Mouse (Mus musculus): Measurements from ENCODE around the gene Fbxl21. TPM values are rescaled to one million over a fixed set of nuclear protein-coding genes. Genes with fewer than 3 reads are reported as not detected.

Fbxl21 gene
- 1.0 and 1.3 TPM in 2 replicates for polyA plus RNA-seq (2016; fragmentation: Nextera tagmentation; extraction: Ambion mirVana)

DNA sequence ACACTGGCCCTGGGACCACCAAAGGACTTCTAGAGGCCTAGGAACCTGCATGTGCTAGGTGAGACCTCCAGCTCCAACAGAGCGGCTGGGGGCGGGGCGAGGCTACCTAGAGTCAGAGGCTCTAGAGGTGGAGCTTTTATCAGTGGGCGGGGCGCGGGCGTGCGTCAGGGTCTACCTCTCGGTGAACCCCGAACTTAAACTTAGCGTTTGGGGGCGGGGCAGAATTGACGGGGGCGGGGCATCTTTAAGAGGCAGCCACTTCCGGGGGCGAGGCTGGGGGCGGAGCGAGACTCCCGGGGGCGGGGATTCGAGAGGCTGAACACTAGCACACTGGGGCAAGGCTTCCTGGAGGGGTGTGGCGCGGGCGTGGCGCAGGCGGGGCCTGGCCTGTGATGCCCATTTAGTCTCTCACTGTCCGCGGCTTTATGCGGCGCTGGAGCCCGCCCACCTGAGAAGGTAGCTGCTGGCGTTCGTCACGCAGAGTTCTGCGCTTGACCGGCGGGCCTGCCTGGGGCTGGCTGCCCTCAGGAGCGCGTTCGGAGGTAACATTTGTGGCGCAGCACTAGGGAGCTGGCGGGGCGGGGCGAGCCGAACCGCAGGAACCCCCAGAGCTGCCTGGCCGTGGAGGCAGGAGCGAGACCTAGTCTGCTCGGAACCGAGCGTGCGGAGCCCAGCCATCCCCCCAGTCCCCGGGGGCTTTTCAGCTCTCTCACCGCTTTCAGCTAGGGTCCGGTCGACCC lies at the start of gene Fbxl21:
Gene Fbxl21 (plus strand): TSS at position 392 of the 740 bp plus-strand sequence.
- peaks cover 3% of the 10 kb centered on the region; the same call in 1 of the 2 replicates for H3K27me3 ChIP-seq (replicated peaks)
- peak within 1 kb of the TSS; percentile 87 for H3K4me3 ChIP-seq
- peak within 1 kb of the TSS; percentile 88 for H3K9ac ChIP-seq
- no peaks in the 10 kb centered on the region for H3K36me3 ChIP-seq
- H3K27ac ChIP-seq (ENCODE audit: poor library complexity, severe bottlenecking) = peak within 1 kb of the TSS; percentile 28; the same call in 1 of the 2 replicates
- no peaks in the 10 kb centered on the region for H3K9me3 ChIP-seq (replicated peaks)
- H3K4me1 ChIP-seq (replicated peaks) = no peaks in the 10 kb centered on the region
- ATAC-seq (ENCODE audit: insufficient number of reproducible peaks, low FRiP score) = peak; percentile 97
- 1% methylated on average over 56 of the region's 56 CpGs for WGBS
- H3K4me2 ChIP-seq = peak within 1 kb of the TSS; percentile 99

GRCm38 (mm10) chr13:56472661-56473060 lies 49.6 kb upstream of the Fbxl21 start:
- H3K4me3 ChIP-seq = no peak overlapping the region
- no peak overlapping the region for H3K9ac ChIP-seq
- WGBS = 82% methylated on average over 9 of the region's 9 CpGs
- no peak overlapping the region for H3K4me2 ChIP-seq
- no peaks in the 10 kb centered on the region for H3K36me3 ChIP-seq
- H3K27ac ChIP-seq (ENCODE audit: poor library complexity, severe bottlenecking) = no peak overlapping the region
- no peaks in the 10 kb centered on the region for H3K27me3 ChIP-seq (replicated peaks)
- H3K4me1 ChIP-seq (replicated peaks) = peaks cover 9% of the 10 kb centered on the region; the same call in 1 of the 2 replicates
- H3K9me3 ChIP-seq (replicated peaks) = no peaks in the 10 kb centered on the region
- no peak for ATAC-seq (ENCODE audit: insufficient number of reproducible peaks, low FRiP score)

DNA sequence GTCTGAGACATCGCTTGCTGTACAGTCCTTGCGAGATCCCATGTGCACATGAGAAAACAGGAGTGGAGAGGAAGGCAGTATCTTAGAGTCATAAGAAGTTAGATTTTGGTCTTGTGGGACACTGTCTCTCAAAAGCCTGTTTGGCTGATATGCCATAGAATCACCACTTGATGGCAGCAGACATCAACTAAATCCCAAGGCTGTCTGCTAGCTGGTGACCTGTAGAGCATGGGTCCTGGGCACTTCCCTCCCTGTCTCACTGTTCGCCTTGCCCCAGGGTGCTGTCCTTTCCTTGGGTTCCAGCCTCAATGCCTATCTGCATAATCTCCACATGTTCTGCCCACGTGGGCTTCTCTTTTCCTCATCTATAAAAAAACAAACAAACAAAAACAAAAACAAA lies 46.9 kb upstream of the Fbxl21 start:
- no peak overlapping the region for H3K4me2 ChIP-seq
- peaks cover 12% of the 10 kb centered on the region; the same call in 1 of the 2 replicates for H3K4me1 ChIP-seq (replicated peaks)
- no peak overlapping the region for H3K27ac ChIP-seq (ENCODE audit: poor library complexity, severe bottlenecking)
- 0 out of 2 replicates have a peak, but pooled peaks have one; percentile 30 for ATAC-seq (ENCODE audit: insufficient number of reproducible peaks, low FRiP score)
- H3K27me3 ChIP-seq (replicated peaks) = no peaks in the 10 kb centered on the region
- no peaks in the 10 kb centered on the region for H3K9me3 ChIP-seq (replicated peaks)
- no peaks in the 10 kb centered on the region for H3K36me3 ChIP-seq
- no peak overlapping the region for H3K4me3 ChIP-seq
- no peak overlapping the region for H3K9ac ChIP-seq
- WGBS = 22% methylated on average over 4 of the region's 4 CpGs

GRCm38 (mm10) chr13:56476790-56477189 lies 45.5 kb upstream of the Fbxl21 start:
- Histone ChIP-seq H3K27ac (ENCODE audit: poor library complexity, severe bottlenecking) (no peak overlapping the region), H3K9me3 (replicated peaks) (no peaks in the 10 kb centered on the region), H3K4me3 (no peak overlapping the region), H3K9ac (no peak overlapping the region), H3K36me3 (no peaks in the 10 kb centered on the region), H3K4me2 (no peak overlapping the region), H3K27me3 (replicated peaks) (no peaks in the 10 kb centered on the region), H3K4me1 (replicated peaks) (peaks cover 12% of the 10 kb centered on the region; the same call in 1 of the 2 replicates)
- ATAC-seq (ENCODE audit: insufficient number of reproducible peaks, low FRiP score) = no peak
- 67% methylated on average over 5 of the region's 5 CpGs for WGBS

DNA sequence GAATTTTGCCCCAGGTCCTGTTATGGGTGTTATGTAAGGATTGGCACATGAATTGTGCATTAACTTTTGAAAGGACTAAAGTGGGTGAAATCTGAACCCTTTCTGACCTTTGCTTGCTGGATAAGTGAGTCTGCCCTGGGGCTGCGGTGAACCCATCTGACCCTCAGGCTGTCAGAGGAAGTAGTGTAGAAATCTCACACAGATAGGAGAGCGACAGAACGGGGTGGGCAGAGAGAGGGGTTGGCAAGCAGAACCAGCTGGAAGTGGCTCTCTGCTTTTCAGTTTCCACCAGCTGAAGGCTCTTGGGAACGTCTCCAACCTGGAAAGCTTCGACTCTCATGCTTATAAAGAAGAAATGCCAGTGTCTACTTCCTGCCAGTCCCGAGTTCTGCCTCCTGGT lies 45.0 kb upstream of the Fbxl21 start:
- Histone ChIP-seq H3K27me3 (replicated peaks) (no peaks in the 10 kb centered on the region), H3K27ac (ENCODE audit: poor library complexity, severe bottlenecking) (no peak overlapping the region), H3K4me2 (no peak overlapping the region), H3K4me1 (replicated peaks) (peaks cover 12% of the 10 kb centered on the region; the same call in 1 of the 2 replicates), H3K4me3 (no peak overlapping the region), H3K36me3 (no peaks in the 10 kb centered on the region), H3K9me3 (replicated peaks) (no peaks in the 10 kb centered on the region), H3K9ac (peak overlapping the region; percentile 19; the same call in 1 of the 2 replicates)
- ATAC-seq (ENCODE audit: insufficient number of reproducible peaks, low FRiP score) = no peak
- 16% methylated on average over 6 of the region's 6 CpGs for WGBS

- Histone ChIP-seq H3K4me2 (no peak overlapping the region), H3K4me1 (replicated peaks) (peaks cover 12% of the 10 kb centered on the region; the same call in 1 of the 2 replicates), H3K9me3 (replicated peaks) (no peaks in the 10 kb centered on the region), H3K27me3 (replicated peaks) (no peaks in the 10 kb centered on the region), H3K9ac (no peak overlapping the region), H3K36me3 (no peaks in the 10 kb centered on the region), H3K27ac (ENCODE audit: poor library complexity, severe bottlenecking) (no peak overlapping the region), H3K4me3 (no peak overlapping the region)
- WGBS = 72% methylated on average over 6 of the region's 6 CpGs
- no peak for ATAC-seq (ENCODE audit: insufficient number of reproducible peaks, low FRiP score)
Measured at GRCm38 (mm10) chr13:56478027-56478426, 44.2 kb upstream of the Fbxl21 start.

DNA sequence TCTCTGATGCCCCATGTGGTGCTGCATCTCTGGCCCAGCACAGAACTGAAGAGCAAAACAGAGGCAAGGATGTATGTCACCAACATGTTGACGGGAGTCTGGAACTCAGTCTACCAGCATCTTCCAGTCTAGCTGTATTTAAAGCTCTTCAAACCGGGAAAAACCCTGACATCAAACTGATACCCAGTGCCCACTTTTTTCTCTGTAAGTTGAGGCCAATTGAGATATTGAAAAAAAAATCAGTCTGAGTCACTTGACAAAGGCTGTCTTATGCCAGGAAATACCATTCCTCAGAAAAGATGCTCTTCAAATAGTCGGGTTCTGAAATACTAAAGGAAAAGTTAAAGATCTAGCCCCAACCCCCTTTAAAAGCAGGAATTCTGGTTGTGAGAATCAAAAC lies 40.1 kb upstream of the Fbxl21 start, which contains the start of gene Il9:
Gene Il9 (minus strand): TSS at position 101 of the 400 bp plus-strand sequence.
- no peak within 1 kb of the TSS for H3K27ac ChIP-seq (ENCODE audit: poor library complexity, severe bottlenecking)

GRCm38 (mm10) chr13:56488012-56488411 lies 34.3 kb upstream of the Fbxl21 start:
- no peak overlapping the region for H3K9ac ChIP-seq
- no peaks in the 10 kb centered on the region for H3K27me3 ChIP-seq (replicated peaks)
- no peak overlapping the region for H3K27ac ChIP-seq (ENCODE audit: poor library complexity, severe bottlenecking)
- H3K4me1 ChIP-seq (replicated peaks) = no peaks in the 10 kb centered on the region
- no peaks in the 10 kb centered on the region for H3K36me3 ChIP-seq
- WGBS = 55% methylated on average over 5 of the region's 5 CpGs
- no peak overlapping the region for H3K4me3 ChIP-seq
- no peak overlapping the region for H3K4me2 ChIP-seq
- ATAC-seq (ENCODE audit: insufficient number of reproducible peaks, low FRiP score) = no peak
- H3K9me3 ChIP-seq (replicated peaks) = no peaks in the 10 kb centered on the region; the same call in 1 of the 2 replicates

More for the DNA sequence above, 40.1 kb upstream of the Fbxl21 start, which contains the start of gene Il9:
- H3K9me3 ChIP-seq (replicated peaks) = no peaks in the 10 kb centered on the region
- H3K4me2 ChIP-seq = no peak within 1 kb of the TSS
- no peak for ATAC-seq (ENCODE audit: insufficient number of reproducible peaks, low FRiP score)
- no peak within 1 kb of the TSS for H3K9ac ChIP-seq
- H3K4me1 ChIP-seq (replicated peaks) = peaks cover 8% of the 10 kb centered on the region; the same call in 1 of the 2 replicates
- 72% methylated on average over 3 of the region's 3 CpGs for WGBS
- no peak within 1 kb of the TSS for H3K4me3 ChIP-seq
- no peaks in the 10 kb centered on the region for H3K36me3 ChIP-seq
- H3K27me3 ChIP-seq (replicated peaks) = no peaks in the 10 kb centered on the region

DNA sequence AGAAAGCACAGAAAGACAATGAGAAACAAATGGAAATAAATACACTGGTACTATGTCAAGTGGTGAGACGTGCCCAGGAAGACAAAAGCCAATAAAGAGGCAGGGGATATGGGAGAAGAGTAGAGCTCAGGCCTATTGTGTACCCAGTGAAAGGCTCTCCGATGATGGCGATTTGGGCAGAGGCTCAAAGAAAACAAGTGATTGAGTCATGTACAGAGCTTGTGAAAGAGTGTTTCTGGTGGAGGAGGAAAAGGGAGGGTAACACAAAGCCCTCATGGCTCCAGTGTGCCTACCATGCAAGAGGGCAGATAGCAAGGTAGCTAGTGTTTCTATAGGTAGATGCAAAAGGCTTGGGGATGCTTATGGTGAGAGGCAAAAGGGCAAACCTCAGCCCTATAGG lies 27.8 kb upstream of the Fbxl21 start:
- no peaks in the 10 kb centered on the region for H3K4me1 ChIP-seq (replicated peaks)
- peaks cover 4% of the 10 kb centered on the region for H3K9me3 ChIP-seq (replicated peaks)
- no peaks in the 10 kb centered on the region for H3K27me3 ChIP-seq (replicated peaks)
- WGBS = 66% methylated on average over 3 of the region's 3 CpGs
- ATAC-seq (ENCODE audit: insufficient number of reproducible peaks, low FRiP score) = no peak
- no peak overlapping the region for H3K9ac ChIP-seq
- no peak overlapping the region for H3K4me2 ChIP-seq
- no peak overlapping the region for H3K4me3 ChIP-seq
- no peaks in the 10 kb centered on the region for H3K36me3 ChIP-seq
- no peak overlapping the region for H3K27ac ChIP-seq (ENCODE audit: poor library complexity, severe bottlenecking)

DNA sequence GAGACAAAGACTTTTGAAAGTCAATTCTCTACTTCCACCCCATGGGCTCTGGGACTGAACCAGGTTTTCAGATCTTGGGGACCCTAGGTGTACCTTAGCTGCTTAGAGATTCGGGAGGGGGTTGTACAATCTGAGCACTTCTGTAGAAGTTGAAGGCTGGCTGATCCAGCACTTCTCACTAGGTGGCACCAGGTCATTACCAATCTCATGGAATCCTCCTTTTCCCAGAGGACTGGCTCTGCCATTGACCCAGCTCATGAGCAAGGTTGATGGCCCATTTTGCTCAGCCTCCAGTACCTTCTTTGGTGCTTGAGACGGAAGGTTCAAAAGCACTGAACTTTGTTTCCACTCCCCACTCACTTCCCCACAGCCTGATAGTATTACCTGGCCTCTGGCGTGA lies 22.1 kb upstream of the Fbxl21 start:
- no peaks in the 10 kb centered on the region for H3K4me1 ChIP-seq (replicated peaks)
- 62% methylated on average over 3 of the region's 3 CpGs for WGBS
- peaks cover 4% of the 10 kb centered on the region; the same call in 1 of the 2 replicates for H3K9me3 ChIP-seq (replicated peaks)

DNA sequence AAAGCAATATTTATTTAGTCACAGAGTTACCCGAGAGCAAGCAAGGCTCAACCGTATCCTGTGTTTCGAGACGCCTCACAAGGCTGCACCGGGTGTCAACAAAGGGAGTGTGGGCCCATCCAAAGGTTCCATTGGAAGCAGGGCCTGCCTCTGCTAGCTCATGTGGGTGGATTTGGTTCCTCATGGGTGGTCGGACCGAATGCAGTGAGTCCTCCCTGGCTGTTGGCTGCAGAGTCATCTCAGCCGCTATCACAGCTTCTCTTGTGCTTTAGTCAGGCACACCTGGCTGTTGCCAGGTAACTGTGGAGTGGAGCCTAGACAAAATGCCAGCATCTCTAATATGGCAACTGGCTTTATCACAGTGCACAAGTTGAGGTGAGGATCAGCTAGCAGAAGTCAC lies 21.6 kb upstream of the Fbxl21 start:
- Histone ChIP-seq H3K4me2 (no peak overlapping the region), H3K27me3 (replicated peaks) (no peaks in the 10 kb centered on the region; the same call in 1 of the 2 replicates), H3K36me3 (no peaks in the 10 kb centered on the region), H3K27ac (ENCODE audit: poor library complexity, severe bottlenecking) (no peak overlapping the region), H3K4me3 (no peak overlapping the region), H3K4me1 (replicated peaks) (no peaks in the 10 kb centered on the region), H3K9ac (no peak overlapping the region), H3K9me3 (replicated peaks) (peaks cover 4% of the 10 kb centered on the region; the same call in 1 of the 2 replicates)
- ATAC-seq (ENCODE audit: insufficient number of reproducible peaks, low FRiP score) = no peak
- WGBS = 79% methylated on average over 8 of the region's 8 CpGs

More for the DNA sequence above, 22.1 kb upstream of the Fbxl21 start:
- H3K4me2 ChIP-seq = no peak overlapping the region
- no peak overlapping the region for H3K9ac ChIP-seq
- no peaks in the 10 kb centered on the region for H3K36me3 ChIP-seq
- no peaks in the 10 kb centered on the region; the same call in 1 of the 2 replicates for H3K27me3 ChIP-seq (replicated peaks)
- H3K4me3 ChIP-seq = no peak overlapping the region
- ATAC-seq (ENCODE audit: insufficient number of reproducible peaks, low FRiP score) = no peak
- H3K27ac ChIP-seq (ENCODE audit: poor library complexity, severe bottlenecking) = no peak overlapping the region
